Mouse (Mus musculus) midbrain, embryonic 15.5 days (tissue): Measurements from ENCODE around the gene Nfx1. TPM values are rescaled to one million over a fixed set of nuclear protein-coding genes. Genes with fewer than 3 reads are reported as not detected.
A peak's percentile ranks its signal among the peaks of the same experiment; 100 is the strongest.

Experiments
- microRNA-seq: library from miRNA; unstranded; fragments of <30 nt; microRNA quantifications from one replicate; pipeline ENCODE4, GENCODE M21; 2016
- polyA plus RNA-seq: library from polyadenylated mRNA; unstranded; fragments of >200 nt; fragmentation: Nextera tagmentation; extraction: Ambion mirVana; gene quantifications from 2 replicates; pipeline ENCODE4 v1.2.1, GENCODE M21; 2015

Gene Nfx1
- polyA plus RNA-seq, 1 experiment from 2014 or later: 121 TPM

Small RNA genes within 50 kb of the gene (microRNA-seq; reads per million reads assigned to microRNA genes)
- gene Mir3094: 3.1 reads per million, percentile 15 among the genes with 10 or more reads in this experiment

Other genes with a start within 250 kb of the Nfx1 start
- gene Dnaja1, start 248.8 kb upstream of the Nfx1 start, polyA plus RNA-seq: 628 and 666 TPM in 2 replicates
- gene Smu1, start 213.0 kb upstream of the Nfx1 start, polyA plus RNA-seq: 118 and 120 TPM in 2 replicates
- 7.5 and 7.8 TPM in 2 replicates for gene B4galt1, start 116.9 kb upstream of the Nfx1 start, polyA plus RNA-seq
- not detected in 2 replicates for gene Spink4, start 50.9 kb upstream of the Nfx1 start, polyA plus RNA-seq
- 173 and 181 TPM in 2 replicates for gene Bag1, start 22.6 kb upstream of the Nfx1 start, polyA plus RNA-seq
- 150 and 156 TPM in 2 replicates for gene Chmp5, start 22.5 kb upstream of the Nfx1 start, polyA plus RNA-seq
- gene Aqp7, start 77.2 kb downstream of the Nfx1 start, polyA plus RNA-seq: not detected in 2 replicates
- gene Aqp3, start 127.3 kb downstream of the Nfx1 start, polyA plus RNA-seq: 0.15 and 0.58 TPM in 2 replicates
- 40.9 and 41.1 TPM in 2 replicates for gene Nol6, start 153.5 kb downstream of the Nfx1 start, polyA plus RNA-seq
- gene Ube2r2, start 164.8 kb downstream of the Nfx1 start, polyA plus RNA-seq: 58.0 and 60.2 TPM in 2 replicates